Mouse (Mus musculus): Measurements from ENCODE around the gene Wbp11. TPM values are rescaled to one million over a fixed set of nuclear protein-coding genes. Genes with fewer than 3 reads are reported as not detected.

Wbp11 gene
- total RNA-seq (2017) = 48.6 and 59.2 TPM in 2 replicates

DNA sequence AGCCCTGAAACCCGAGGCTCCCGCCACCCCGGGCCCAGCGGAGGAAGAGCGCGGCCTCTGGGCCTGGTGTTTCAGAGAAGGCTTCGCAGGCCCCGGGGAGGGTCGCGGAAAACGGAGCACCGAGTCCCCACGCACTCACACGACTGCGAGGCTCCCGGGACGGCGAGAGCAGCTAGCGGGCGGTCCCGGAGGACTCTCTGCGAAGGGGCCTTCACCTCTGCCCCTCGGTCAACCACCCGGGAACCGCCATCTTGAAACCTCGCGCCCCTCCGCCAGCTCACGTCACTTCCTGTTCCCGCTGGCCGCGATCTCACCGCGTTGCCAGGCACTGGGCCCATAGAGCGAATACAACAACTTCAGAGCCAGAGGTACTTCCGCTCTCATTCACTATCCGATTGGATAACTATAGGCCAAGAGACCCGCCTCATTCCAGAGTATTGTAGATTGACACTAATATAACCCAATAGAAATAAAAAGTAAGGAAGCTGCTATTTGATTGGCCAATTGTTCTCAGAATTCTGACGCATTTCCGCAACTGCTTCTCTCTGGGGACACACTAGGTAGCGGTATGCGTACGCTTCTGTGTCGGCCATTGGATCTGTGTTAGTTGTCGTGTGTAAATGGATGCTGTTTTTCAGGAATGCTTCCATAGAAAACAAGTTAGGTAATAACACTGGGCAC lies at the start of gene Wbp11:
TSS of gene Wbp11 (minus strand) at position 353 of the 681 bp plus-strand sequence.
- peak; percentile 99 to 100 for ATAC-seq (replicated peaks in 1 of 2; ENCODE audit: insufficient read depth in 1 of 2, low FRiP score in 2 of 2, low TSS enrichment in 1 of 2, low read depth in 1 of 2, poor library complexity in 2 of 2, severe bottlenecking in 2 of 2)

DNA sequence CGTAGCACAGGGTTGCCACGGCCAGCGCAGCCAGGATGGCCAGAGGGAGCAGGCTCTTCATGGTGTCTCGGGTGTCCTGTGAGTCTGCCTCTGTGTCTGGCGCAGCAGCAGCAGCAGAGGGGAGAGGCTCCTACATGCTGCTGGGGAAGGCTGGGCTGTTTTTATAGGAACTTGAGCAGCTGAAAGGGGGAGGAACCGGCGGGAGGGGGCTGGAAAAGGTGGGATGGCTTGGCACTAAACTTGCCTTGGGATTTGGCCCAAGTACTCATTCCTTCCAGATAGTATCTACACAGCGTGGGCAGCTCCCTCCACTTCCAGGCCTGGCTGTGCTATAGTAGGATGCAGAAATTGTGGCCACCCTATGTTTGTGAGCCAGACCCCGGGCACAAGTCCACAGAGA lies 47.6 kb upstream of the Wbp11 start, which contains the start of gene Mgp:
TSS of gene Mgp (minus strand) at position 154 of the 400 bp plus-strand sequence.
- ATAC-seq (replicated peaks in 1 of 2; ENCODE audit: insufficient read depth in 1 of 2, low FRiP score in 2 of 2, low TSS enrichment in 1 of 2, low read depth in 1 of 2, poor library complexity in 2 of 2, severe bottlenecking in 2 of 2) = no peak

DNA sequence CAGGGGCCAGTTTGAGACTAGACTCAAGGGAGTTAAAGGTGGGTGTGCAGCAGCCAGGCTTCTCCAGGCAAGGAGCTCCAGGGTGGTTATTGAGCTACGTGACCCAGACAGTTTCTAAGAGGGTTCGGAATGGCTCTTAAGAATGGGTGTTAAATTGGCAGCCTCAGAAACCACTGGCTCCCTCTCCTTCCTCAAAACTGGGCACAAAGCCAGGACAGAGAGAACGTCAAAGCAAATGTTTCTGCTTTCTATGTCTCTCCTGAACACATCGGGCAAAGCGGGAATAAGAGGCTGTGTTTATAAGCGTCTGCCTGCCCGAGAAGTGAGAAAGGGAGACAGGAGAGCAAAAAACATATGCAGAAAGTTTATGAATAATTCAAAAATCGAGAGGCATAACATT lies 46.6 kb upstream of the Wbp11 start:
- peak; percentile 49 to 68 for ATAC-seq (replicated peaks in 1 of 2; ENCODE audit: insufficient read depth in 1 of 2, low FRiP score in 2 of 2, low TSS enrichment in 1 of 2, low read depth in 1 of 2, poor library complexity in 2 of 2, severe bottlenecking in 2 of 2)

DNA sequence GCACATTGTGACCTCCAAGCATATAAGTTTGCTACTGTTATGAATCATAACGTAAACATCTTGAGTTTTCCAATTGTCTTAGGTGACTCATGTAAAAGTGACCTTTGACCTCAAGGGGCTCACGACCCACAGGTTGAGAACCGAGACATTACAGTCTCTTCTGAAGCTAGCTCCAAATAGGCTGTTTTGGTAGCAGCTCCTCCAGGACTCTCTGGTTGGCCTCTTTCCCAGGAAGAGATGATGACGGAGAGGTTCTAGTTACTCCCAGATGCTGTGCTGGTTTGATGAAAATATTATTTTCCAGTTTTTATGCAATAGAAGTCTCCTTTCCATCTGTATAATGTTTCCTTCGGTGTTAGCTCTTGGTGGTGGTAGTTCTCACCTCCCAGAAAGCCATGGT lies 40.9 kb upstream of the Wbp11 start:
- no peak for ATAC-seq (replicated peaks in 1 of 2; ENCODE audit: insufficient read depth in 1 of 2, low FRiP score in 2 of 2, low TSS enrichment in 1 of 2, low read depth in 1 of 2, poor library complexity in 2 of 2, severe bottlenecking in 2 of 2)

DNA sequence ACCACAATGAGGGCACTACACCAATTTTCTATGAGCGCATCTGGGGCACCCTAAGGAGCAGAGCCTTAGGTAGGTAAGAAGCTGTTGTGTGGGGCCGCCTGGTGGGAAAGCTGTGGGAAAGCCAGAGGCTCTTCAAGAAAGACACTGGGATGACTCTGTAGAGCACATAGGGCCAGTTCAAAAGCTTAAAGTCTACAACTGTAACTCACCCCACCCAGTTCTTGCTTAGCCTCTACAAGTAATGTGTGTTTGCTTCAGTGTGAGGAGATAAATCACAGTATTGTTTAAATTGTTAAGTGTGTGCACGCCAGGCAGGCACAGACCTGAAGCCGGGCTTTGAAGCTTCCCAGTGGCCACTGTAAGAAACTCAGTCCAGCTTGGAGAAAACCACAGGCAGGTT lies 38.1 kb upstream of the Wbp11 start:
- ATAC-seq (replicated peaks in 1 of 2; ENCODE audit: insufficient read depth in 1 of 2, low FRiP score in 2 of 2, low TSS enrichment in 1 of 2, low read depth in 1 of 2, poor library complexity in 2 of 2, severe bottlenecking in 2 of 2) = no peak

DNA sequence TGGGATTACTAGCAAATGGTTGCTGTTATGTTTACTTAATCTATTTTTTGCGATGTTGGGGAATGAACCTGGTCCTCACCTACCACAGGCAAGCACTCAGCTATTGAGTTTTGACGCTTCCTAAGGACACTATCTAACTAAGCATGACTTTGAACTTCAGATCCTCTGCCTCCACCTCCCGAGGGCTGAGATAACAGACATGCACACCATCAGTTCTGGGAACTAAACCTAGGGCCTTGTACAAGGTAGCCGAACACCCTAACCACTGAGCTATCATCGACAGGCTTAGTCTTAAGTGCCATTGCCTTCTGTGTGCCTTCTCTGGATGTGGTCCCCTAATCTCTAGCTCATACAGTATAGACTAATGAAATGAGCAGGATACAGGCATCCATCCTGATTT lies 37.3 kb upstream of the Wbp11 start:
- ATAC-seq (replicated peaks in 1 of 2; ENCODE audit: insufficient read depth in 1 of 2, low FRiP score in 2 of 2, low TSS enrichment in 1 of 2, low read depth in 1 of 2, poor library complexity in 2 of 2, severe bottlenecking in 2 of 2) = no peak

DNA sequence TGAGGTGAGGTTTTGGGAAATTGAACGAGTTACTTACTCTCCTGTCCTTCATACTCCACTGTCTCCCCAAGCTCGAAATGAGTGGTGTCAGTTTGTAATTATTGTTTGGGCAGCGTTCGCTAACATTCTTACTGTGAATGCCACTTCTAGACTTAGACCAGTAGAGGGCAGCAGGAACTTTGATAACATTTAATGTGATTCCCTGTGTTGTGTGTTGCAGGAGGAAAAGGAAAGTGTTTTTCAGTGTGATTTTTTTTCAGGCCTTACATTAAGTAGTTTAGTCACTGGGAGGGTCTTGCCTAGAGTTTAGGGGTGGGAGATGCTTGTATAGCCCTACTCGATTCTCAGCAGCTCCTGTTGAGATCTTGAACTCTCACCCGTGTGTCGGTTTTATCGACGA lies 33.0 kb upstream of the Wbp11 start:
- ATAC-seq (replicated peaks in 1 of 2; ENCODE audit: insufficient read depth in 1 of 2, low FRiP score in 2 of 2, low TSS enrichment in 1 of 2, low read depth in 1 of 2, poor library complexity in 2 of 2, severe bottlenecking in 2 of 2) = peak; percentile 27 to 54; a peak in 2 of 4 replicates

DNA sequence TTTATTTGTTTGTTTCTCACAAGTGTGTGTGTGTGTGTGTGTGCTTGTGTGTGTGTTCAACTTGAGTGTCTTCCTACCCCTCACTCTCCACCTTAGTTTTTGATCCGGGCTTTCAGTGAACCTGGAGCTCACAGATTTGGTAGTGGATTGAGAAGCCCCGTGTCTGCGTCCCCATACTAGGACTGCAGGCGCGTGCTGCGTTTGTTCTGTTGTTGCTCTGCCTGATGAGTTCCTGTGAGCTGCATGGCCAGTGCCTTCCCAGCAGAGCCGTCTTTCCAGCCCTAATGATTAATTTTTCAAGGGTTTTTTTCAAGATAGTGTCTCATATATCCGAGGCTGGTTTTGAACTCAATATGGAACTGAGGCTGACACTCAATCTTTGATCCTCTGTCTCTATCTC lies 30.4 kb upstream of the Wbp11 start:
- ATAC-seq (replicated peaks in 1 of 2; ENCODE audit: insufficient read depth in 1 of 2, low FRiP score in 2 of 2, low TSS enrichment in 1 of 2, low read depth in 1 of 2, poor library complexity in 2 of 2, severe bottlenecking in 2 of 2) = no peak

DNA sequence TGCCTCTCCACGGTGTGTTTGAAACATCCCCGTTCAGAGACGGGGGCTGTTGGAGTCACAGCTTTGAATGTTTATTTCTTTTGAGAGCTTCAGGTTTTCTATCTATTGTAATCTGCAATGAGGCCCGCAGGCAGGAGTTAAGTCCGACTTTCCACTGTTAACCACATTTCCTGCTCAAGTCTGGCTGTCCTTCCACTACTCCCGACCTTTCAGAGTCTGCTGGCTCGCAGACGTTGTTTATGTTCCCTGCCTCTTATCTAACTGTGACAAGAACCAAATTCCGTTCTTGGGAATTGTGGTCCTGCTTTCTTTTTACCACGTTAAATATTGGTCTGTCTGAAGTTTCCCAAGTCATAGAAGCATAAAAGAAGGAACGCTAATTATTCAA lies 29.8 kb upstream of the Wbp11 start:
- ATAC-seq (replicated peaks in 1 of 2; ENCODE audit: insufficient read depth in 1 of 2, low FRiP score in 2 of 2, low TSS enrichment in 1 of 2, low read depth in 1 of 2, poor library complexity in 2 of 2, severe bottlenecking in 2 of 2) = peak; percentile 6 to 12; a peak in 2 of 4 replicates

DNA sequence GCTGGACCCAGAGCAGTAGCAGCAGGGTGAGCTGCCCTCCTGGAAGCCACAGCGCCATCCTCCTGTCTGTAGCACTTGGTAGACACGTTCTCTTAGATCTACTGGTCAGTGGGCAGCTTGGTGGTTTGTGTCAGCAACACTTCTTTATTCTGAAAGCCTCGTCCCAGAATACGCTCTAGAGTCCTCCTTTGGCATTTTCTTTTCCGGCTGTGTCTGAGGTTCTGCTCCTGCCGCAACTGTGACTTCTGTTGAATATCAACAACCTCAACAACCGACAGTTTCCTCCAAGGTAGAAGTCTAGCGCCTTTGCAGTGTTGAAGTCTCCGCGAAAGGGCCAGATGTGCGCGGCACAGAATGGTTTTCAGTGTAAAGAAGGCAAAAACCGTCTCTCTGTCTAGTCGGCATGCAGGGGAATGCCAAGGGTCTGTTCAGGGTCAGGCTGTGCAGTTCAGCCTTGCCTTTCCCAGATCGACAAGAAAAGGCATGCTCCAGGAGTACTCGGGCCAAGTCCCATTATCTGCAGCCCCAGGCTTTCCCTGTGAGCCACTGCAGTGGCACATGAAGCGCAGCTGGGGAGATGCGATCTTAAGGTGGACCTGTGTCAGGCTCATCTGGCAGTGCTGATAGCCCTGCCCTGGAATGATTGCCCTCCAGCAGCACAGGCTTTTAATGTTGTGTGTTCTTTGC lies 29.3 kb upstream of the Wbp11 start, which contains the start of gene Art4:
TSS of gene Art4 (minus strand) at position 548 of the 687 bp plus-strand sequence.
- peak; percentile 29 to 52 for ATAC-seq (replicated peaks in 1 of 2; ENCODE audit: insufficient read depth in 1 of 2, low FRiP score in 2 of 2, low TSS enrichment in 1 of 2, low read depth in 1 of 2, poor library complexity in 2 of 2, severe bottlenecking in 2 of 2)

DNA sequence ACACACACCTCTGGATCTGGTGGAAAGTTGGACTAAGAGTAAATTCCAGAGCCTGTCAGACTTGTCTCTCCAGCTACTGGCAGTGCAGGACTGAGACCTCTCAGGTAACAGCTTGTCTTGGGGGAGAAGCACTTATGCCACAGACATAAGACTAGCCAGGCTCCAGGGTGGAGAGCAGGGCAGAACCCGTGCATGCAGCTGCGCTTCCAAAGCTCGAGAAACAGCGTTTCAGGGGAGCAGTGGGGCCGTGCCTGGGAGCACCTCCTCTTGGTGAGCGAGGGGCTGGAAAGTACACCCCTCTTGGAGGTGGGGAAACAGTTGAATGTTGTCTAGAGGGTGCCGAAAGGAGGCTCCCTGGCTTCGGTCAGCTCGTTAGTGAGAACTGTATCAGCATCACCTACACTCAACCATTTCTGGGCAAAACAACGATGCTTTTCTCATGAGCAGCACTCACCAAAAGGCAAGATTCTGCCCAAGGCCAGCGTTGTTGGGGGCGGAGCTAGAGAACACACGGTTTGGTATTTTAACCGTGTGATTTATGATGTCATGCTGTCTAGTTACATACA lies 28.1 kb upstream of the Wbp11 start:
- peak in 1 of 2 experiments; percentile 42; a peak in 2 of 4 replicates for ATAC-seq (replicated peaks in 1 of 2; ENCODE audit: insufficient read depth in 1 of 2, low FRiP score in 2 of 2, low TSS enrichment in 1 of 2, low read depth in 1 of 2, poor library complexity in 2 of 2, severe bottlenecking in 2 of 2)

DNA sequence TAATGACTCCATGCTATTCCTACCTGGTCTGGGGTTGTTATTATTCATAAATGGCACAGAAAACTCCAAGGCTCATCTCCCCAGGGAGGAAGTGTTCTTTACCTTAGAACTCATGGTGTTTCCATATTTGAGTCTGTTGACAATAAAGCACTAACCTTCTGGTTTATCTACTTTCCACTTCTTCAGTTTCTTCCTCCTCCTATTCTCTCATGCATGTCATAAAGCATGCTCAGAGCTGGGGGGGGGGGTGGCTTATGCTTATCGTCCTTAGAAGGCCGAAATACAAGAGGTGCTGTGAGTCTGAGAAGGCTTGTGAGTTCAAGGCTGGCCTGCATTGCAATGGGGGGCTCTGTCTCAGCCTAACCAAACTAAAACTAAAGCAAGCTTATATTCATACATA lies 27.1 kb upstream of the Wbp11 start:
- no peak for ATAC-seq (replicated peaks in 1 of 2; ENCODE audit: insufficient read depth in 1 of 2, low FRiP score in 2 of 2, low TSS enrichment in 1 of 2, low read depth in 1 of 2, poor library complexity in 2 of 2, severe bottlenecking in 2 of 2)

DNA sequence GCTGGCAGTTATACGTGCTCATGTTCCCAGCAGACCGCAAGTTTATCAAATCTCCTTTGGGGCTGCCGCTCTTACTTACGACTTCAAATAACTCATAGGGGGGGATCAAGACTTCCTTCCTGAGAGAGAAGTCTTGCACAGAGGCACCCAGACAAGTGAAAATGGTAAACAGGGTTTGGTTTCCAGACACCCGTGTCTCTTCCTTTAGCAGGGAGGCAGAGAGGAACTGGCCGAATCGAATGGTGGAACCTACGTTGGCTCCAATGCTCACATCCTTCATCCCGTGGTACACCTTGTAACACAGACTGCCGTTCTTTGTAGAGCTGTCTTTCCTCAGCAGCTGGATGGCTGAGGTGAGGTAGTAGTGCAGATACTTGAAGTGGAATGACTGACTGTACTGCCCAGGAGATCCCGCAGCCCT lies 26.3 kb upstream of the Wbp11 start:
- no peak for ATAC-seq (replicated peaks in 1 of 2; ENCODE audit: insufficient read depth in 1 of 2, low FRiP score in 2 of 2, low TSS enrichment in 1 of 2, low read depth in 1 of 2, poor library complexity in 2 of 2, severe bottlenecking in 2 of 2)

DNA sequence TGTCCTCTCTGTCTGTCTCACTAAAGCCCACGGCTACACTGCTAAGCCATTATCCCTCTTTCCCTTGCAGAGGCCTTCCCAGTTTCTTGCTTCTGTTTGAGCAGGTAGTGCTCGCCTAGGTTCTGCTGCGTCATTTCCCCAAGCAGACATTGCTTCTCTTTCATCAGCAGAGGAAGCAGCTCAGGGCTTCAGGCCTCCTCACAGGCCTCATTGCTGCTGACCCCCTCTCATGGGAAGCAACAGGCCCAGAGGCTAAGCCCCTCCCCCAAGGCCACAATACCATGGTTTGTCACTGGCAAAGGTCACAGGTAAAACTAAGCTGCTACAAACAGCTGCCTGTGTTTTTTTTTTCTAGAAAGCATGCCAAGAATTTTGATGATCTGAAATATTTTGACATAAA lies 24.7 kb upstream of the Wbp11 start:
- ATAC-seq (replicated peaks in 1 of 2; ENCODE audit: insufficient read depth in 1 of 2, low FRiP score in 2 of 2, low TSS enrichment in 1 of 2, low read depth in 1 of 2, poor library complexity in 2 of 2, severe bottlenecking in 2 of 2) = peak in 1 of 2 experiments; percentile 27; a peak in 1 of 4 replicates

DNA sequence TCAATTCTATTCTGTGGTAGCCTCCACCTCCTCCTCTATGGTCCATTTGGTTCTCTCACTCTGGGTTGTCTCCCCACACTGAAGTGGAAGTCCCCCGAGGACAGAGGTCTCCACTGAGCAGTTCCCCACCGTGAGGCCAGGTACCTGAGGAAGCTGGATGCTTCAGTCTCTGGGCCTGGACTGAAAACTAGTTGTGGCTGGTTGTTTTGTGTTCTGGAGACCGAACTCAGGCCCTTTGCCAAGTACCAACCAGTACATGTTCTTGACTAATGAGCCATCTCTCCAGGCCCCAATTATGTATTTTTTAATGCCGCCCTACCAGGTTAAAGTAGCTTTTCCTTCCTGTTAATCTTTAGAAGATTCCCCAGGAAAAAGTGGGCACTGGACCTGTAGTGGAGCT lies 24.3 kb upstream of the Wbp11 start:
- no peak for ATAC-seq (replicated peaks in 1 of 2; ENCODE audit: insufficient read depth in 1 of 2, low FRiP score in 2 of 2, low TSS enrichment in 1 of 2, low read depth in 1 of 2, poor library complexity in 2 of 2, severe bottlenecking in 2 of 2)

DNA sequence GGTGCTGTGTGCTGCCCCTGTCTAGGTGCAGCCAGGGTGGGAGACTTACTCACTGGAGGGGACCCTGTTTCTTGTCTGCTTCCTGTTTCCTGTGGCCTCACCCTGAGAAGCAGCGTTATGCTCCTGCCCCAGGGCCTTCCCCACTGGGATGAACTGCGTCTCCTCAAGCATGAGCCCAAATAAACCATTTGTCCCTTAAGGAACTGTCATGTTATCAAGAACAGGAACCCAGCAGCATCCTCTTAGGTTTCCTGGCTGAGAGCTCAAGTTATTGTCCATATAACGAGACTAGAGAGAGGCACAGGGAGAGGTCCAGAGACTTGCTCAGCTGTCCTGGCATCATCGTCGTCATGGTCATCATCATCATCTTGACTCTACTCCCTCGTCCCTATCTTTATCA lies 22.2 kb upstream of the Wbp11 start:
- no peak for ATAC-seq (replicated peaks in 1 of 2; ENCODE audit: insufficient read depth in 1 of 2, low FRiP score in 2 of 2, low TSS enrichment in 1 of 2, low read depth in 1 of 2, poor library complexity in 2 of 2, severe bottlenecking in 2 of 2)

DNA sequence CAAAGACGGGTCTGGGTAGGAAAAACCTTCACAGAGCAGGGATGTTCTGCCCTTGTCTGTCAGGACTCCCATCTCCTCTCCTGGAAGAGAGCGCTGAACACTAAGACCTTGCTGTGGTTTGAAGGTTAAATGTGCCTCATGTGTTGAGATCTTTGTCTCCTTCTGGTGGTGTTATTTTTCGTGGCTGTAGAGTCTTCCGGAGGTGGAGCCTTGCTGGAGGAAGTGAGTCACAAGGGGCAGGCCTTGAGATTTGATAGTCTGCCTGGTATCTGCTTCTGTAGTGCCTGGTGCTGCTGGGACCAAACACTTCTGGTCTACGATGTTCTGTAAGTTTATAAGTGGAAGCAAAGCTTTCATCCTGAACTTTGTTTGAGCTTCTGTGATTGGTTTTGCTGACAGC lies 20.9 kb upstream of the Wbp11 start:
- ATAC-seq (replicated peaks in 1 of 2; ENCODE audit: insufficient read depth in 1 of 2, low FRiP score in 2 of 2, low TSS enrichment in 1 of 2, low read depth in 1 of 2, poor library complexity in 2 of 2, severe bottlenecking in 2 of 2) = no peak

DNA sequence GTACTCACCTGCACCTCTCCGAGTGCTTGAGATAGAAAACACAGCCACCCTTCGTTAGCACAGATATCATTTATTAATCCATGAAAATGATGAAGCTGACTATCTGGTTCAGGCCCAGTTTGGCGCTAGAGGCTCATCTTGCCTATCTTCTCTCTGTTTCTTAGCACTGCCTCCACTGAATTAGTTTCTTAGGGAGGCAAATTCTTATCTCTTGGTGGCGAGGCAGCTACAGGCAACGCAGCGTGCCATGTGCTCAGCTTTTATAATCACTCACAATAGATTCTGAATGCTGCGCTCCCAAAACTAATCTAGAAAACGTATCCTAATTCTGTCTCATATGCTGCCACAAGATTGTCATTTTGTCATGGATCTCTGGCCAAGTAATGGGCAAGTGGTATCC lies 20.4 kb upstream of the Wbp11 start:
- ATAC-seq (replicated peaks in 1 of 2; ENCODE audit: insufficient read depth in 1 of 2, low FRiP score in 2 of 2, low TSS enrichment in 1 of 2, low read depth in 1 of 2, poor library complexity in 2 of 2, severe bottlenecking in 2 of 2) = no peak; a peak in 1 of 4 replicates

All from hematopoietic stem cell, adult 5-6 weeks (primary cell).